ENCODE assay signal across 1 mouse cellular context in genomic region chr19:42158246-42159017, GRCm38 (mm10).
A peak's percentile ranks its signal among the peaks of the same experiment; 100 is the strongest.
TF ChIP-seq lines count a peak whose summit lies in the region.

No protein-coding gene starts in this region.

TF ChIP-seq in MEL, 35 proteins besides CTCF, POLR2A, EP300 and RAD21 (continued from another document):
- TF ChIP-seq MAX (IDR thresholded peaks at IDR 0.05; ENCODE audit: low read length): peak; percentile 69
- TF ChIP-seq MXI1 (IDR thresholded peaks at IDR 0.05; ENCODE audit: low read depth, low read length): peak; percentile 92
- TF ChIP-seq JUND (IDR thresholded peaks at IDR 0.05; ENCODE audit: low read depth, low read length): no peak
- no peak for TF ChIP-seq MYB (IDR thresholded peaks at IDR 0.05; ENCODE audit: low read depth, low read length)
- TF ChIP-seq BHLHE40 (IDR thresholded peaks at IDR 0.05; ENCODE audit: borderline replicate concordance, low read depth, low read length): peak; percentile 100
- no peak for TF ChIP-seq GABPA (IDR thresholded peaks at IDR 0.05; ENCODE audit: low read depth, low read length)
- TF ChIP-seq ZMIZ1 (IDR thresholded peaks at IDR 0.05; ENCODE audit: low read depth, low read length): no peak
- TF ChIP-seq POLR2AphosphoS5 (IDR thresholded peaks at IDR 0.05; ENCODE audit: borderline replicate concordance, low read depth, low read length): no peak
- TF ChIP-seq E2F4 (IDR thresholded peaks at IDR 0.05; ENCODE audit: borderline replicate concordance, low read depth, low read length): no peak
- no peak for TF ChIP-seq ZKSCAN1 (IDR thresholded peaks at IDR 0.05; ENCODE audit: low read depth, low read length)
- no peak for TF ChIP-seq NELFE (IDR thresholded peaks at IDR 0.05; ENCODE audit: low read depth, low read length)
- TF ChIP-seq NRF1 (IDR thresholded peaks at IDR 0.05; ENCODE audit: insufficient read depth, low read depth, low read length, poor library complexity, severe bottlenecking): no peak
- no peak for TF ChIP-seq USF2 (IDR thresholded peaks at IDR 0.05; ENCODE audit: borderline replicate concordance in 1 of 2, insufficient read depth in 1 of 2, low read depth in 1 of 2, low read length in 2 of 2)
- peak; percentile 38 for TF ChIP-seq SMC3 (IDR thresholded peaks at IDR 0.05; ENCODE audit: low read depth, low read length)
